Mouse (Mus musculus) gastrocnemius, postnatal 10 days (tissue): ENCODE results near the gene F12. TPM values are rescaled to one million over a fixed set of nuclear protein-coding genes. Genes with fewer than 3 reads are reported as not detected.

Experiments
- DNase-seq: peaks from one replicate; pipeline ENCODE4 v3.0.0; 2021; ENCODE audit warnings: mixed read lengths
- microRNA-seq, 2 experiments: library from miRNA; unstranded; fragments of <30 nt; microRNA quantifications; one replicate each; pipeline ENCODE4 v1.2.0; 2021
- total RNA-seq, 2 experiments: library from RNA; stranded (reverse); gene quantifications; 2 replicates each; pipeline ENCODE4 v1.2.3; 2021

Gene F12
- total RNA-seq, 2 experiments from 2014 or later, result 0.34 TPM; not detected in 1

- DNase-seq, result no peak
Measured at GRCm38 (mm10) chr13:55371007-55371681, 55.4 kb downstream of the F12 start.

GRCm38 (mm10) chr13:55370234-55370633 lies 56.4 kb downstream of the F12 start:
- DNase-seq, result no peak

- DNase-seq, result no peak
Measured at GRCm38 (mm10) chr13:55369531-55370114, 57.0 kb downstream of the F12 start, which contains the start of gene Rgs14. TSS of gene Rgs14 (plus strand) at chr13:55369732.

- DNase-seq, result no peak
Measured at GRCm38 (mm10) chr13:55368401-55368800, 58.2 kb downstream of the F12 start.

Small RNA genes lying within 50 kb of the gene (microRNA-seq; reads per million reads assigned to microRNA genes)
- 0.50 to 0.64 reads per million in 2 experiments for gene Mir6943

Other genes starting within 250 kb of the F12 start
- gene Nsd1, start 217.0 kb downstream of the F12 start, total RNA-seq, result 10 to 100 TPM; 75.4 to 89.6 TPM
- 10 to 100 TPM; 66.3 to 79.2 TPM for gene Prelid1, start 106.3 kb downstream of the F12 start, total RNA-seq
- gene Rab24, start 104.8 kb downstream of the F12 start, total RNA-seq, result 10 to 100 TPM; 36.0 to 37.2 TPM
- gene Mxd3, start 97.0 kb downstream of the F12 start, total RNA-seq, result 1 to 10 TPM; 6.2 to 7.8 TPM
- gene Lman2, start 64.0 kb downstream of the F12 start, total RNA-seq, result 10 to 100 TPM; 37.0 to 45.1 TPM
- gene Rgs14, start 57.1 kb downstream of the F12 start, total RNA-seq, result under 1 TPM; 0.19 to 0.36 TPM
- under 1 TPM in 1 of 2 experiments, not detected in 1; 0.11 TPM for gene Slc34a1, start 28.6 kb downstream of the F12 start, total RNA-seq
- gene Pfn3, start 11.6 kb downstream of the F12 start, total RNA-seq, result not detected
- gene Grk6, start 18.3 kb upstream of the F12 start, total RNA-seq, result 10 to 100 TPM; 17.4 to 22.3 TPM
- gene Prr7, start 37.5 kb upstream of the F12 start, total RNA-seq, result 1 to 10 TPM; 2.1 to 2.5 TPM
- gene Dbn1, start 61.3 kb upstream of the F12 start, total RNA-seq, result 10 to 100 TPM; 52.6 to 71.2 TPM
- gene Pdlim7, start 86.9 kb upstream of the F12 start, total RNA-seq, result 100 to 1,000 TPM; 458 to 513 TPM
- gene Dok3, start 102.5 kb upstream of the F12 start, total RNA-seq, result 1 to 10 TPM; 2.0 to 4.0 TPM
- 10 to 100 TPM; 12.7 to 13.7 TPM for gene Ddx41, start 109.9 kb upstream of the F12 start, total RNA-seq
- gene Fam193b, start 144.3 kb upstream of the F12 start, total RNA-seq, result 10 to 100 TPM; 19.9 to 26.5 TPM
- gene Tmed9, start 146.9 kb upstream of the F12 start, total RNA-seq, result 100 to 1,000 TPM; 147 to 192 TPM
- gene B4galt7, start 173.1 kb upstream of the F12 start, total RNA-seq, result 1 to 10 TPM; 8.3 to 9.2 TPM
- 10 to 100 TPM; 13.0 to 17.1 TPM for gene Caml, start 196.2 kb upstream of the F12 start, total RNA-seq
- 10 to 100 TPM; 27.8 to 30.1 TPM for gene Ddx46, start 208.2 kb upstream of the F12 start, total RNA-seq